Comparison of ENCODE assay signal across 28 mouse cellular contexts in genomic region chr16:80138963-80139362, GRCm38 (mm10).
DNase-seq lines count a peak whose midpoint lies in the region; TF ChIP-seq lines count a peak whose summit lies in the region.
"Had no signal": no experiment of that assay in that cellular context is flagged by ENCODE, and none has a peak within 500 bp of the region (broad histone marks: within the 10 kb centered on the region; RNA-seq: fewer than 3 reads in every experiment).

No protein-coding gene starts in this region.

- H3K4me1 ChIP-seq in cerebellum, adult 2 months (ENCODE audit: control insufficient read depth, insufficient read depth, low read length), result no peaks in the 10 kb centered on the region
- H3K4me1 ChIP-seq: embryonic facial prominence, embryonic 10.5 days; embryonic facial prominence, embryonic 13.5 days; forebrain, embryonic 12.5 days; forebrain, embryonic 15.5 days; heart, embryonic 12.5 days; heart, embryonic 15.5 days; hindbrain, embryonic 10.5 days; hindbrain, embryonic 13.5 days; intestine, embryonic 15.5 days had no signal

- no peak overlapping the region for H3K27ac ChIP-seq in cerebellum, adult 2 months (ENCODE audit: insufficient read depth, low read length)
- H3K27ac ChIP-seq: embryonic facial prominence, embryonic 10.5 days; embryonic facial prominence, embryonic 13.5 days; forebrain, embryonic 12.5 days; forebrain, embryonic 15.5 days; heart, embryonic 15.5 days; hindbrain, embryonic 10.5 days; hindbrain, embryonic 13.5 days; intestine, embryonic 15.5 days had no signal

- no peak overlapping the region for H3K4me3 ChIP-seq in cerebellum, adult 2 months (replicated peaks; ENCODE audit: insufficient read depth, low read depth, low read length)
- H3K4me3 ChIP-seq: embryonic facial prominence, embryonic 10.5 days; embryonic facial prominence, embryonic 13.5 days; erythroblast, embryonic 14.5 days; forebrain, embryonic 12.5 days; forebrain, embryonic 15.5 days; heart, embryonic 12.5 days; heart, embryonic 15.5 days; hindbrain, embryonic 10.5 days; hindbrain, embryonic 13.5 days; intestine, embryonic 15.5 days had no signal

- TF ChIP-seq POLR2A in cerebellum, adult 2 months (IDR thresholded peaks at IDR 0.05; ENCODE audit: borderline replicate concordance, insufficient read depth, low read length), result no peak

- H3K27me3 ChIP-seq in cerebellum, adult 2 months (ENCODE audit: control insufficient read depth, insufficient read depth, low read length), result no peaks in the 10 kb centered on the region
- H3K27me3 ChIP-seq: CH12.LX; embryonic facial prominence, embryonic 13.5 days; forebrain, embryonic 12.5 days; forebrain, embryonic 15.5 days; heart, embryonic 12.5 days; heart, embryonic 15.5 days; hindbrain, embryonic 13.5 days; intestine, embryonic 15.5 days; Patski had no signal

- no peak for TF ChIP-seq CTCF in cerebellum, adult 2 months (IDR thresholded peaks at IDR 0.05; ENCODE audit: borderline replicate concordance, insufficient read depth, low read depth, low read length)

- WGBS in cerebellum, adult 2 months, result 36% methylated on average over 6 of the region's 6 CpGs

- DNase-seq in cerebellum, adult 2 months, result peak; percentile 9 to 24
- no peak for DNase-seq in cerebellum, adult 11-12 months
- DNase-seq in cerebellum, postnatal 14 days, result peak; percentile 37 to 63
- no peak for DNase-seq in cerebellum, adult 11 months
- peak; percentile 9 to 14 for DNase-seq in cerebellum, postnatal 36 days
- no peak for DNase-seq in lung, postnatal 4 days
- DNase-seq: adrenal gland, postnatal 10 days; adrenal gland, postnatal 36 days; B cell, adult 2 months; embryo, embryonic 11 days; gastrocnemius, postnatal 25 days; heart, adult 18-20 months; heart, postnatal 10 days; heart, postnatal 36 days; kidney, adult 11 months; kidney, adult 8-10 months had no signal

Comparison
In these comparisons a context has a peak if more than half of its experiments do, and no peak if none do; other contexts are left out.
1. DNase-seq: peak in cerebellum, adult 2 months (2 of 2), cerebellum, postnatal 14 days (2 of 2) and cerebellum, postnatal 36 days (2 of 2); none in cerebellum, adult 11-12 months (single experiment), cerebellum, adult 11 months (single experiment) and lung, postnatal 4 days (0 of 2).